Mouse (Mus musculus): Measurements from ENCODE around the gene Wbp4. TPM values are rescaled to one million over a fixed set of nuclear protein-coding genes. Genes with fewer than 3 reads are reported as not detected.
A peak's percentile ranks its signal among the peaks of the same experiment; 100 is the strongest.

Wbp4 gene
- polyA plus RNA-seq, 1 experiment from 2014 or later: 54.1 TPM

- Histone ChIP-seq H3K36me3 (no peaks in the 10 kb centered on the region), H3K4me2 (replicated peaks) (no peak overlapping the region), H3K9ac (no peak overlapping the region), H3K4me1 (no peaks in the 10 kb centered on the region), H3K27ac (no peak overlapping the region), H3K4me3 (no peak overlapping the region), H3K9me3 (no peaks in the 10 kb centered on the region), H3K27me3 (no peaks in the 10 kb centered on the region)
- WGBS: 95% methylated on average over 7 of the region's 7 CpGs
- no peak for ATAC-seq (ENCODE audit: insufficient number of reproducible peaks, insufficient read depth, low FRiP score, low TSS enrichment)
These were observed 23.1 kb upstream of the Wbp4 start for GRCm38 (mm10) chr14:79504246-79505006.

DNA sequence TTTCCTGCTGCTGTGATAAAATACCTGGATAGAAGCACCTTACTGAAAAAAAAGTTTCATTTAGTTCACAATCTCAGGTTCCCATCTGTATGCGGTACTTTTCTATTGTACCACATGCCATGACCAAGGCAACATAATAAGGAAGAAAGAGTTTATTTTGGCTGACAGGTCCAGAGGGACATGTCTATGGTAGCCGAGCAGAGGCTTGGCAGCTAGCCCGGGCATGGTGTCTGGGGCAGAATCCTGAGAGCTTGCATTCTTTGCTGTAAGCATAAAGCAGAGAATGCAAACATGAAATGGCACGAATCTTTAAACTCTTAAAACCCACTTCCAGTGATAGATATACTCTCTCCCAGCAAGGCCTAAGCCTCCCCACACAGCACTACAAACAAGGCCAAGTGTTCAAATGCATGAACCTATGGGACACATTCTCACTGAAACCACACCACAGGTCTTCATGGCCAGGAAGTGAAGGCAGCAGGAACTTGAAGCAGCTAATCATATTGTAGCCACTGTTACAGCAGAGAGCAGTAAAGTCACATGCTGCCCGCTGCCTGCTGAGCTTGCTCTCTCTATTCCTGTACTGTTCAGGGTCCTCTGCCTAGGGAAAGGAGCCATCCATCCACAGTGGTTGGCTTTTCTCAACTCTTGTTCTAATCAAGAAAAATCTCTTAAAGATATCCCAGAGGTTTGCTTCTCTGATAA, 22.2 kb upstream of the Wbp4 start:
- Histone ChIP-seq H3K27me3 (no peaks in the 10 kb centered on the region), H3K9me3 (no peaks in the 10 kb centered on the region), H3K4me1 (no peaks in the 10 kb centered on the region), H3K36me3 (no peaks in the 10 kb centered on the region), H3K27ac (no peak overlapping the region), H3K4me2 (replicated peaks) (no peak overlapping the region), H3K4me3 (no peak overlapping the region), H3K9ac (no peak overlapping the region)
- no peak for ATAC-seq (ENCODE audit: insufficient number of reproducible peaks, insufficient read depth, low FRiP score, low TSS enrichment)
- 66% methylated on average over 5 of the region's 5 CpGs for WGBS

DNA sequence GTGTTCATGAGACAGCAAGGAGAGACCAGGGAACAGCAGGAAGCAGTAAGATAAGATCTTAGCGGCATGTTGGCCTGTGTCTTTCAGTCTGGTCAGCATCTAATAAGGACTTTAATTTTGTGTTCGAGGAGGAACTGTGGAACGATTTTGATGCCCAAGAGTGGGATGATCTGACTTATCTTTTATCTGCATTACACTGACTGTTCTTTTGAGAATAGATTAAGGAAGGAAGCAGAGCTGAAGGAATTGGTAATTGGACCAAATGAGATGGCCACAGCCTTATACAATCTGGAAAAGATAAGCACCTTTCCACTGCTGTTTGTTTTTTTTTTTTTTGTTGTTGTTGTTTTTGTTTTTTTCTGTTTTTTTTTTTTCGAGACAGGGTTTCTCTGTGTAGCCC, 19.4 kb upstream of the Wbp4 start:
- Histone ChIP-seq H3K4me1 (no peaks in the 10 kb centered on the region), H3K27me3 (no peaks in the 10 kb centered on the region), H3K9ac (no peak overlapping the region), H3K4me2 (replicated peaks) (no peak overlapping the region), H3K27ac (no peak overlapping the region), H3K4me3 (no peak overlapping the region), H3K9me3 (no peaks in the 10 kb centered on the region), H3K36me3 (no peaks in the 10 kb centered on the region)
- 68% methylated on average over 4 of the region's 4 CpGs for WGBS
- ATAC-seq (ENCODE audit: insufficient number of reproducible peaks, insufficient read depth, low FRiP score, low TSS enrichment): no peak

- whole genome bisulfite sequencing: 80% methylated on average over 9 of the region's 9 CpGs
- ATAC-seq (ENCODE audit: insufficient number of reproducible peaks, insufficient read depth, low FRiP score, low TSS enrichment): no peak
- Histone ChIP-seq H3K9me3 (no peaks in the 10 kb centered on the region), H3K27me3 (no peaks in the 10 kb centered on the region), H3K27ac (no peak overlapping the region), H3K4me1 (no peaks in the 10 kb centered on the region), H3K4me3 (no peak overlapping the region), H3K9ac (no peak overlapping the region), H3K36me3 (no peaks in the 10 kb centered on the region), H3K4me2 (replicated peaks) (no peak overlapping the region)
These were observed 18.0 kb upstream of the Wbp4 start for GRCm38 (mm10) chr14:79499326-79499725.

DNA sequence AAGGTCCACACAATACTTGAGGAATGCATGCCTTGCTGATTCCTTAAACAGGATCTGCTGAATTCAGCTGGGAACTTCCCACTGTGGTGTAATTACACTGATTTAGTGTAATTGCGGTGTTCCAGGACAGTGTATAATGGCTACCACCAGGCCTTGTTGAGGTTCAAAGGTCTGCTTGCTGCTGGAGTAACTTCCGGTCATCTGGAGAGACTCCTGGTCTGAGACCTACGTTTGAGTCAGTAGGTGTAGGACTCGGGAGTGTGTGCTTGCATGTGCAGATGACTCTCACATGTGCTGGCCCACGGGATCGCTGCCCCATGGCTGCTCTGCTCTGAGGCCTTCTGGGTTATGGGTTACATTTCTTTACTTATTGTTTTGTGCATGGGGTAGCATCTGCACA, 13.0 kb upstream of the Wbp4 start:
- Histone ChIP-seq H3K27ac (no peak overlapping the region), H3K36me3 (0 out of 2 replicates have a peak, but pooled peaks cover 4% of the 10 kb centered on the region), H3K9me3 (no peaks in the 10 kb centered on the region), H3K9ac (no peak overlapping the region), H3K4me1 (no peaks in the 10 kb centered on the region), H3K27me3 (no peaks in the 10 kb centered on the region), H3K4me2 (replicated peaks) (no peak overlapping the region), H3K4me3 (no peak overlapping the region)
- WGBS: 47% methylated on average over 6 of the region's 6 CpGs
- no peak for ATAC-seq (ENCODE audit: insufficient number of reproducible peaks, insufficient read depth, low FRiP score, low TSS enrichment)

DNA sequence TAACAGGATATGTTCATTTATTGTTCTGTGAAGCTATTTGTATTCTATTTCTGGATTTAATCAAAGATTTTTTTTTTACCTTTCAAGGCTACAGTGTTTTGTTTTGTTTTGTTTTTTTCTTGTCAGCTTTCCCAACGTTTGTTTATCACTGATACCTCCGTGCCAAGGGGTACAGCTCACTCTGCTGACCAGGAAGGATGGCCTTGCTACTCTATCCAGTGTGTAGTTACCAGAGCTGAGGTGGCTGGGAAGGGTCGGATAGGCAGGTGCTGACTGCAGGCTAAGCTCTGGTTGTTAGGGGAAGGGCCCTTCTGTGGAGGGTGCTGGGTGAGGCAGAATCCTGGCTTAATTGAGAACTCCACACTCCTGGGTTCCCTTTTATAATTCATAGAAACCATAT, 8.9 kb upstream of the Wbp4 start:
- Histone ChIP-seq H3K27me3 (no peaks in the 10 kb centered on the region), H3K4me1 (peaks cover 22% of the 10 kb centered on the region), H3K36me3 (0 out of 2 replicates have a peak, but pooled peaks cover 4% of the 10 kb centered on the region), H3K4me2 (replicated peaks) (no peak overlapping the region), H3K9me3 (no peaks in the 10 kb centered on the region), H3K4me3 (no peak overlapping the region), H3K27ac (no peak overlapping the region), H3K9ac (no peak overlapping the region)
- whole genome bisulfite sequencing: 54% methylated on average over 3 of the region's 3 CpGs
- ATAC-seq (ENCODE audit: insufficient number of reproducible peaks, insufficient read depth, low FRiP score, low TSS enrichment): no peak

DNA sequence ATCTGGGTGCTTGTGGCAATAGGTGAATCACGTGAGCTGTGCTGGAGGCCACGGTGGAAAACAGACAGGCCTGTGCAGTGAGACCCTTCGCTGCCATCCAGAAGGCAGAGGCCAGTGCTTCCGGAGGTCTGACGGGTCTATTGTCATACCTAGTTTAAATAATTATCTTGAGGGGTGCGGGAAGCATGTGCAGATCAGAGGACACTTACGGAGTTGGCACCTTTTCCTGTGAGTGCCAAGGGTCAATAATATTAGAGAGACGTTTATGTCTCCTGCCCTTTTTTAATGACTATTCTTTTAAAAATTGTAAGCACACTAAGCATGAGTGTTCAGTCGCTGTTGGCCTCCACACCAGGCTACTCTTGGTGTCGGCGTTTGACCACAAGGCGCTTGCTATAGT, 7.8 kb upstream of the Wbp4 start:
- Histone ChIP-seq H3K9ac (no peak overlapping the region), H3K27ac (no peak overlapping the region), H3K9me3 (no peaks in the 10 kb centered on the region), H3K4me1 (peaks cover 22% of the 10 kb centered on the region), H3K36me3 (0 out of 2 replicates have a peak, but pooled peaks cover 4% of the 10 kb centered on the region), H3K4me2 (replicated peaks) (no peak overlapping the region), H3K4me3 (no peak overlapping the region), H3K27me3 (no peaks in the 10 kb centered on the region)
- ATAC-seq (ENCODE audit: insufficient number of reproducible peaks, insufficient read depth, low FRiP score, low TSS enrichment): no peak
- 80% methylated on average over 12 of the region's 12 CpGs for WGBS

DNA sequence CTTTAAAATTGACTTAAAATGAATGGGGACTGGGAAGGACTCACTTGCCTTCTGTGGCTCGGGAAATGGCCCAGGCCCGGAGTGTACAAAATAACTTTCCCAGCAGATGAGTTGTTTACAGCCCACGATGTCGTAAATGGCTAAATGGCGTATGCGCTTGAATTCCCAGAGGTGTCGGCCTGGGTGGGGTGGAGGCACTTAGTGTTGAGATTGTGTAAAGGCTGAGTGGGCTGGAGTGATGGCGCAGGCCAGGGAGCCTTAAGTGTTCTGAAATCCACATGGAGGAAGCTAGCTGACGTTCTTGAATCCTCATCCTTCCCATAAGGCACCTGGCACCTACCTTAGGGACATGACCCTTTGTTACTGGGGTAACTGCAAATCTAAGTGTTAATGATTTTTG, 7.2 kb upstream of the Wbp4 start:
- no peaks in the 10 kb centered on the region for H3K27me3 ChIP-seq
- H3K9me3 ChIP-seq: no peaks in the 10 kb centered on the region
- 0 out of 2 replicates have a peak, but pooled peaks cover 4% of the 10 kb centered on the region for H3K36me3 ChIP-seq
- peaks cover 28% of the 10 kb centered on the region for H3K4me1 ChIP-seq
- 89% methylated on average over 9 of the region's 9 CpGs for WGBS
- no peak overlapping the region for H3K4me2 ChIP-seq (replicated peaks)
- ATAC-seq (ENCODE audit: insufficient number of reproducible peaks, insufficient read depth, low FRiP score, low TSS enrichment): no peak
- H3K27ac ChIP-seq: no peak overlapping the region
- H3K4me3 ChIP-seq: no peak overlapping the region
- H3K9ac ChIP-seq: no peak overlapping the region

DNA sequence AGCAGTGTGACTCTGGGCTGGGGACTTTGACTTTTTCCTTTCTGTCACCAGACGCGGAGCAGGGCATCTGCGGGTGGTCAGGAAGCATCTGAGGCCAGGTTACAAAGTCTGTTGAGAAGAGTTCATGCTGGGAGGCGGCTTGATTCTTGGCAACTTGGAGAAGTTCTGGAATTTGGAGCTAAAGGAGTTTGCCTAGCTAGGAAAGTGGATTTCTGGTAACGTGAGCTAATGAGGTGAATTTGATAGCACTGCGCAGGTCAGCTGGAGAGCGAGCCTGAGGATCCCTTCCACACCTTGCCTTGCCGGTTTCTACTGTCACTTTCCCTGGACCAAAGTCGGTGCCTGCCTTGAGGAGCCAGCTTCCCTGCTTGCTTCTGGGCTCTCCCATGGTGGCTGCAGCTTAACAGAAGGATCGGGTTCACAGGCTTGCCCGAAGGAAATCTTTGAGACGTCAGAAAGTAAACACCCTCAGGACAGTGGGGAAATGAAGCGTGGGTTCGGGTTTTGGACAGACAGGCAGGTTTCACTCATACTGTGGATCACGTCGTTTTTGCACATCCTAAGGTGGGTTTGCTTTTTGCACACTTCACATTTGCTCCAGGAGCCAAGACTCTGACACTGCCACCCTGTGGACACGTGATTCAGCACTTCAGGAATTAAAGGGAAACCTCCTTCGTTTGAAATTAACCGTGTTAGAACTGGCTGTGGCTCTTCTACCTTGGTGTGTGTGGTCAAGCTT, 5.8 kb upstream of the Wbp4 start:
- 3% methylated on average over 19 of the region's 19 CpGs for WGBS
- Histone ChIP-seq H3K4me2 (replicated peaks) (peak overlapping the region; percentile 65), H3K4me1 (peaks cover 36% of the 10 kb centered on the region), H3K27me3 (no peaks in the 10 kb centered on the region), H3K27ac (0 out of 2 replicates have a peak overlapping the region, but pooled peaks have one; percentile 60), H3K36me3 (0 out of 2 replicates have a peak, but pooled peaks cover 4% of the 10 kb centered on the region), H3K9me3 (no peaks in the 10 kb centered on the region), H3K4me3 (peak overlapping the region; percentile 38), H3K9ac (peak overlapping the region; percentile 54)
- no peak for ATAC-seq (ENCODE audit: insufficient number of reproducible peaks, insufficient read depth, low FRiP score, low TSS enrichment)

DNA sequence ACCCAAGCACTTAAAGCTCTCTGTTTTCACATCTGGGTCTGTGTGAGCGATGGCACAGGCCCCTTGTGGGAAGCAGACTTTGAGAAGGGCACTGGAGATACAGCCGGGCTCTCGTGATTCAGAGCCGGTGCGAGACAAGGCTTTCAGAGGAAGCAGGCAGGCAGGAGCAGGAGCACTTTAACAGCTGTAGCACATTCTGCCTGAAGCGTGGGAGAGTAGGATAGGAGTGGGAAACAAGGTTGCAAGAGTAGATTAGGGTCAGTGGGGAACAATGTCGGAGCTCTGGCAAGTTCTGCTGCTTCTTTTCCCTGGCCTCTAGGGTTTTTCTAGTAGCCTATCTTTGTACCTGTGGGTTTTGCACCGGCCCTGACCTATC, 5.3 kb upstream of the Wbp4 start:
- Histone ChIP-seq H3K9ac (no peak overlapping the region), H3K4me3 (peak overlapping the region; percentile 38; the same call in 1 of the 2 replicates), H3K9me3 (no peaks in the 10 kb centered on the region), H3K27me3 (no peaks in the 10 kb centered on the region), H3K4me1 (peaks cover 36% of the 10 kb centered on the region), H3K4me2 (replicated peaks) (peak overlapping the region; percentile 65), H3K36me3 (no peaks in the 10 kb centered on the region), H3K27ac (0 out of 2 replicates have a peak overlapping the region, but pooled peaks have one; percentile 60)
- no peak for ATAC-seq (ENCODE audit: insufficient number of reproducible peaks, insufficient read depth, low FRiP score, low TSS enrichment)
- 11% methylated on average over 8 of the region's 8 CpGs for WGBS

- Histone ChIP-seq H3K9ac (peak overlapping the region; percentile 96; the same call in 1 of the 2 replicates), H3K27me3 (no peaks in the 10 kb centered on the region), H3K4me2 (replicated peaks) (peak overlapping the region; percentile 62), H3K36me3 (no peaks in the 10 kb centered on the region), H3K9me3 (no peaks in the 10 kb centered on the region), H3K4me3 (peak overlapping the region; percentile 85; the same call in 1 of the 2 replicates), H3K27ac (peak overlapping the region; percentile 100), H3K4me1 (peaks cover 48% of the 10 kb centered on the region)
- no peak for ATAC-seq (ENCODE audit: insufficient number of reproducible peaks, insufficient read depth, low FRiP score, low TSS enrichment)
- WGBS: 49% methylated on average over 8 of the region's 8 CpGs
These were observed 2.3 kb upstream of the Wbp4 start for GRCm38 (mm10) chr14:79483611-79484120.
